In the genomic region with DNA sequence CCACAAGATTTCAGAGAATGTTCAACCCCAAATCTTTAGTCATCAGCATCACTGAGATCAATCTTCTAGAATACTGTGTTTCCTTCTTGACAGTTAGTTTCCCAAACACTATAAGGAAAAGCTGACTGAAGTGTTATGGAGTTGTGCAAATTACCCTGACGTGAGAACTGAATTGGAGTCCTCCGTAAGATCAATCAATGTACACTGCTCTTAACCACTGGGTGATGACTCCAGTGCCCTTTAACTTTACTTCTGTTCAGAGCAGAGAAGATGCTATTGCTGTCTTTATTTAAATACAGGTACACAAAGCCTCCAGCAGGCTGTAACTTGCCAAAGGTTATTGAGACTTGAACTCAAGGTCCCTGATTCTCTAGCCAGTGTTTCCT, we compare ENCODE assay signal across 24 mouse cellular contexts.
A peak's percentile ranks its signal among the peaks of the same experiment; 100 is the strongest.
DNase-seq lines count a peak whose midpoint lies in the region; ATAC-seq lines count a peak whose summit lies in the region.
"Had no signal": no experiment of that assay in that cellular context is flagged by ENCODE, and none has a peak within 500 bp of the region (broad histone marks: within the 10 kb centered on the region; RNA-seq: fewer than 3 reads in every experiment).

No protein-coding gene starts in this region.

- peaks cover 28% of the 10 kb centered on the region for H3K36me3 ChIP-seq in forebrain, embryonic 12.5 days (replicated peaks)
- peaks cover 43% of the 10 kb centered on the region for H3K36me3 ChIP-seq in forebrain, embryonic 10.5 days (replicated peaks)
- H3K36me3 ChIP-seq in forebrain, embryonic 13.5 days (ENCODE audit: poor library complexity, severe bottlenecking) = peaks cover 34% of the 10 kb centered on the region
- peaks cover 9% of the 10 kb centered on the region for H3K36me3 ChIP-seq in hindbrain, embryonic 15.5 days
- H3K36me3 ChIP-seq in midbrain, embryonic 16.5 days (ENCODE audit: control insufficient read depth, insufficient read depth, low read length) = peaks cover 3% of the 10 kb centered on the region; the same call in 1 of the 2 replicates

- no peak for DNase-seq in forebrain, embryonic 10.5 days (ENCODE audit: extremely low spot score, low spot score)
- DNase-seq in urinary bladder, postnatal 4 days (ENCODE audit: low spot score in 2 of 2) = no peak
- DNase-seq in left cerebral cortex, adult 11 months (ENCODE audit: low spot score) = no peak
- no peak for DNase-seq in ovary, postnatal 36 days (ENCODE audit: low spot score)
- DNase-seq: adrenal gland, postnatal 10 days; cerebellum, adult 9-10 months; gastrocnemius, postnatal 14 days; heart, adult 11 months; heart, postnatal 14 days; kidney, adult 11 months; kidney, postnatal 4 days; lung, adult 2 months; lung, postnatal 14 days; right cerebral cortex, postnatal 14 days; thymus, adult 2 months had no signal

- no peak overlapping the region for H3K27ac ChIP-seq in forebrain, embryonic 12.5 days
- H3K27ac ChIP-seq in forebrain, embryonic 10.5 days = no peak overlapping the region
- H3K27ac ChIP-seq in forebrain, embryonic 13.5 days = peak overlapping the region; percentile 49
- peak overlapping the region; percentile 59 for H3K27ac ChIP-seq in hindbrain, embryonic 15.5 days (replicated peaks)
- peak overlapping the region; percentile 72 for H3K27ac ChIP-seq in midbrain, embryonic 16.5 days (ENCODE audit: low read length)
- H3K27ac ChIP-seq: embryonic facial prominence, embryonic 15.5 days; limb, embryonic 13.5 days; liver, embryonic 12.5 days; stomach, postnatal 0 days had no signal

- H3K4me3 ChIP-seq in forebrain, embryonic 12.5 days (replicated peaks) = no peak overlapping the region
- H3K4me3 ChIP-seq in forebrain, embryonic 10.5 days = no peak overlapping the region
- H3K4me3 ChIP-seq in forebrain, embryonic 13.5 days = no peak overlapping the region
- no peak overlapping the region for H3K4me3 ChIP-seq in hindbrain, embryonic 15.5 days
- no peak overlapping the region for H3K4me3 ChIP-seq in midbrain, embryonic 16.5 days (ENCODE audit: low read depth, low read length)
- H3K4me3 ChIP-seq: embryonic facial prominence, embryonic 15.5 days; heart, embryonic 12.5 days; limb, embryonic 13.5 days; liver, embryonic 12.5 days had no signal

- 44% methylated on average over 2 of the region's 2 CpGs for WGBS in forebrain, embryonic 12.5 days
- WGBS in forebrain, embryonic 10.5 days = 89% methylated on average over 2 of the region's 2 CpGs
- WGBS in forebrain, embryonic 13.5 days = 50% methylated on average over 2 of the region's 2 CpGs
- 31% methylated on average over 2 of the region's 2 CpGs for WGBS in hindbrain, embryonic 15.5 days
- 39% methylated on average over 2 of the region's 2 CpGs for WGBS in midbrain, embryonic 16.5 days

- no peaks in the 10 kb centered on the region for H3K9me3 ChIP-seq in forebrain, embryonic 12.5 days
- H3K9me3 ChIP-seq in forebrain, embryonic 10.5 days = peaks cover 5% of the 10 kb centered on the region; the same call in 1 of the 2 replicates
- H3K9me3 ChIP-seq in forebrain, embryonic 13.5 days (replicated peaks) = no peaks in the 10 kb centered on the region; the same call in 1 of the 2 replicates
- H3K9me3 ChIP-seq in hindbrain, embryonic 15.5 days = no peaks in the 10 kb centered on the region
- H3K9me3 ChIP-seq in midbrain, embryonic 16.5 days (replicated peaks; ENCODE audit: control insufficient read depth, low read length, poor library complexity, severe bottlenecking) = no peaks in the 10 kb centered on the region
- H3K9me3 ChIP-seq: embryonic facial prominence, embryonic 15.5 days; heart, embryonic 12.5 days; limb, embryonic 13.5 days; liver, embryonic 12.5 days had no signal

- 0 out of 2 replicates have a peak overlapping the region, but pooled peaks have one; percentile 6 for H3K4me2 ChIP-seq in forebrain, embryonic 12.5 days
- peak overlapping the region; percentile 30; the same call in 1 of the 2 replicates for H3K4me2 ChIP-seq in forebrain, embryonic 13.5 days
- peak overlapping the region; percentile 21 for H3K4me2 ChIP-seq in hindbrain, embryonic 15.5 days
- H3K4me2 ChIP-seq in midbrain, embryonic 16.5 days (ENCODE audit: low read length) = no peak overlapping the region
- H3K4me2 ChIP-seq: embryonic facial prominence, embryonic 15.5 days; heart, embryonic 12.5 days; limb, embryonic 13.5 days; liver, embryonic 12.5 days had no signal

- no peak overlapping the region for H3K9ac ChIP-seq in forebrain, embryonic 12.5 days
- H3K9ac ChIP-seq in forebrain, embryonic 13.5 days = no peak overlapping the region
- no peak overlapping the region for H3K9ac ChIP-seq in hindbrain, embryonic 15.5 days
- H3K9ac ChIP-seq in midbrain, embryonic 16.5 days (ENCODE audit: low read depth, low read length) = no peak overlapping the region
- H3K9ac ChIP-seq: embryonic facial prominence, embryonic 15.5 days; heart, embryonic 12.5 days; limb, embryonic 13.5 days; liver, embryonic 12.5 days had no signal

- no peaks in the 10 kb centered on the region for H3K27me3 ChIP-seq in forebrain, embryonic 12.5 days
- no peaks in the 10 kb centered on the region for H3K27me3 ChIP-seq in forebrain, embryonic 10.5 days (ENCODE audit: poor library complexity, severe bottlenecking)
- H3K27me3 ChIP-seq in forebrain, embryonic 13.5 days = no peaks in the 10 kb centered on the region
- no peaks in the 10 kb centered on the region for H3K27me3 ChIP-seq in hindbrain, embryonic 15.5 days
- no peaks in the 10 kb centered on the region for H3K27me3 ChIP-seq in midbrain, embryonic 16.5 days (ENCODE audit: control insufficient read depth, insufficient read depth, low read depth, low read length)
- H3K27me3 ChIP-seq: embryonic facial prominence, embryonic 15.5 days; heart, embryonic 12.5 days; limb, embryonic 13.5 days; liver, embryonic 12.5 days had no signal

- ATAC-seq in forebrain, embryonic 12.5 days (ENCODE audit: low FRiP score) = peak; percentile 24; the same call in 1 of the 2 replicates
- peak; percentile 41 for ATAC-seq in forebrain, embryonic 13.5 days
- ATAC-seq in hindbrain, embryonic 15.5 days (ENCODE audit: low FRiP score, low read depth) = peak; percentile 60
- ATAC-seq in midbrain, embryonic 16.5 days = peak; percentile 17; the same call in 1 of the 2 replicates
- ATAC-seq: liver, embryonic 12.5 days had no signal

- peaks cover 7% of the 10 kb centered on the region for H3K4me1 ChIP-seq in forebrain, embryonic 12.5 days
- H3K4me1 ChIP-seq in forebrain, embryonic 10.5 days = no peaks in the 10 kb centered on the region; the same call in 1 of the 2 replicates
- peaks cover 19% of the 10 kb centered on the region for H3K4me1 ChIP-seq in forebrain, embryonic 13.5 days
- peaks cover 14% of the 10 kb centered on the region for H3K4me1 ChIP-seq in hindbrain, embryonic 15.5 days (replicated peaks)
- H3K4me1 ChIP-seq in midbrain, embryonic 16.5 days (ENCODE audit: control insufficient read depth, insufficient read depth, low read length) = peaks cover 5% of the 10 kb centered on the region
- H3K4me1 ChIP-seq: embryonic facial prominence, embryonic 15.5 days; heart, embryonic 12.5 days; limb, embryonic 13.5 days; liver, embryonic 12.5 days had no signal

Comparison
In these comparisons a context has a peak if more than half of its experiments do, and no peak if none do; other contexts are left out.
1. H3K27ac ChIP-seq: peak in forebrain, embryonic 13.5 days (single experiment), hindbrain, embryonic 15.5 days (single experiment) and midbrain, embryonic 16.5 days (single experiment); none in forebrain, embryonic 12.5 days (single experiment) and forebrain, embryonic 10.5 days (single experiment).
2. Peak in every context shown above with its lines, with median percentiles within 50 percentile points of each other: ATAC-seq.